Mouse (Mus musculus): ENCODE data around the gene Hdhd3. TPM values are rescaled to one million over a fixed set of nuclear protein-coding genes. Genes with fewer than 3 reads are reported as not detected.

Hdhd3 gene
- polyA plus RNA-seq (2014; fragmentation: Nextera tagmentation; extraction: Ambion mirVana), result 16.4 and 16.8 TPM in 2 replicates

GRCm38 (mm10) chr4:62503374-62503970 lies at the start of gene Hdhd3:
Gene Hdhd3, minus strand, starts transcription at chr4:62503467.
- H3K9ac ChIP-seq (ENCODE audit: low read depth, low read length), result peak within 1 kb of the TSS; percentile 76
- H3K4me3 ChIP-seq (ENCODE audit: low read length), result peak within 1 kb of the TSS; percentile 85
- H3K27ac ChIP-seq (ENCODE audit: low read depth, low read length), result peak within 1 kb of the TSS; percentile 56
- no peak for ATAC-seq (ENCODE audit: low FRiP score, low TSS enrichment)
- H3K4me2 ChIP-seq (replicated peaks; ENCODE audit: low read depth, low read length), result peak within 1 kb of the TSS; percentile 72
- WGBS, result 84% methylated on average over 3 of the region's 3 CpGs
- H3K36me3 ChIP-seq (ENCODE audit: control insufficient read depth, insufficient read depth, low read length), result peaks cover 19% of the 10 kb centered on the region
- peaks cover 3% of the 10 kb centered on the region; the same call in 1 of the 2 replicates for H3K4me1 ChIP-seq (ENCODE audit: control insufficient read depth, insufficient read depth, low read length)
- no peaks in the 10 kb centered on the region for H3K27me3 ChIP-seq (ENCODE audit: control insufficient read depth, insufficient read depth, low read length)
- no peaks in the 10 kb centered on the region for H3K9me3 ChIP-seq (ENCODE audit: control insufficient read depth, low read length)

DNA sequence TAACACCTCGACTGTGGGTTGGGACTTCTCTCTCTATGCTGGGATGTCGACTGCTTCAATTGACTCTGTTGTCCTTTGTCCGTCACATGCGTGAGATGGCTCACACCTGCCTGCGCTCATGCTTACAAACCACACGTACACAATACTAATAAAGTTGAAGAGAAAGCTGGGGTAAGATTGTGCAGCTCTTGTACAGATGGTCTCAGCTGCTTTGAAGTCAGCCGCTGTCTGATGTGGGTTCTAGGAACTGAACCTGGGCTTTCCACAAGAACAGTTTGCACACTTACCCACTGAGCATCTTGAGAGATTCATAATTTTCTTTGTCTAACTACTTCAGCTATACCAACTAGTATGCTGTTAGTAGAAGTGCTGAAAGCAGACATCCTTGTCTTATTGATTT lies 48.7 kb upstream of the Hdhd3 start:
- H3K27me3 ChIP-seq (ENCODE audit: control insufficient read depth, insufficient read depth, low read length), result no peaks in the 10 kb centered on the region
- no peaks in the 10 kb centered on the region for H3K36me3 ChIP-seq (ENCODE audit: control insufficient read depth, insufficient read depth, low read length)
- no peak overlapping the region for H3K4me2 ChIP-seq (replicated peaks; ENCODE audit: low read depth, low read length)
- no peaks in the 10 kb centered on the region for H3K9me3 ChIP-seq (ENCODE audit: control insufficient read depth, low read length)
- no peak for ATAC-seq (ENCODE audit: low FRiP score, low TSS enrichment)
- no peak overlapping the region for H3K4me3 ChIP-seq (ENCODE audit: low read length)
- WGBS, result 77% methylated on average over 7 of the region's 7 CpGs
- no peak overlapping the region for H3K9ac ChIP-seq (ENCODE audit: low read depth, low read length)
- H3K27ac ChIP-seq (ENCODE audit: low read depth, low read length), result no peak overlapping the region
- no peaks in the 10 kb centered on the region for H3K4me1 ChIP-seq (ENCODE audit: control insufficient read depth, insufficient read depth, low read length)

DNA sequence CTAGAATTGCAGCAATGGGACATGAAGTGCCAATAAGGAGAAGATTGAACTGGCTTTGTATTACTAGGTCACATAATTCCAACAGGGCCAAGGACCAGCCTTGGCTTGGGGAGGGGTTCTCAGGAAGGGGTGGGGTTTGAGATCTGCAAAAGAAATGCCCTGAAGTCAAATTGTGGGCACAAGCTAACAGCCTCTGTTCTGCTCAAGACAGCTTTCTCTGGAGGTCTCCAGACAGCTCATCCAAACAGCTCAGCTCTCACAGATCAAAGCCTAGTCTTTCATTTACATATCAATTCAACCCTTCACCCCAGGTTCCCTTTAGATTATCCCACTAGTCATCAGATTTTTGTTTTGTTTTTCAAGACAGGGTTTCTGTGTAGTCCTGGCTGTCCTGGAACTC lies 41.5 kb upstream of the Hdhd3 start:
- Histone ChIP-seq H3K36me3 (ENCODE audit: control insufficient read depth, insufficient read depth, low read length) (no peaks in the 10 kb centered on the region), H3K9ac (ENCODE audit: low read depth, low read length) (no peak overlapping the region), H3K27ac (ENCODE audit: low read depth, low read length) (no peak overlapping the region), H3K4me1 (ENCODE audit: control insufficient read depth, insufficient read depth, low read length) (no peaks in the 10 kb centered on the region), H3K4me2 (replicated peaks; ENCODE audit: low read depth, low read length) (no peak overlapping the region), H3K4me3 (ENCODE audit: low read length) (no peak overlapping the region), H3K27me3 (ENCODE audit: control insufficient read depth, insufficient read depth, low read length) (no peaks in the 10 kb centered on the region), H3K9me3 (ENCODE audit: control insufficient read depth, low read length) (no peaks in the 10 kb centered on the region)
- no peak for ATAC-seq (ENCODE audit: low FRiP score, low TSS enrichment)

GRCm38 (mm10) chr4:62543782-62544181 lies 40.5 kb upstream of the Hdhd3 start:
- no peaks in the 10 kb centered on the region for H3K9me3 ChIP-seq (ENCODE audit: control insufficient read depth, low read length)
- H3K9ac ChIP-seq (ENCODE audit: low read depth, low read length), result no peak overlapping the region
- no peak overlapping the region for H3K4me2 ChIP-seq (replicated peaks; ENCODE audit: low read depth, low read length)
- H3K4me3 ChIP-seq (ENCODE audit: low read length), result no peak overlapping the region
- no peaks in the 10 kb centered on the region for H3K4me1 ChIP-seq (ENCODE audit: control insufficient read depth, insufficient read depth, low read length)
- WGBS, result 90% methylated on average over 6 of the region's 6 CpGs
- H3K36me3 ChIP-seq (ENCODE audit: control insufficient read depth, insufficient read depth, low read length), result no peaks in the 10 kb centered on the region
- H3K27ac ChIP-seq (ENCODE audit: low read depth, low read length), result no peak overlapping the region
- no peak for ATAC-seq (ENCODE audit: low FRiP score, low TSS enrichment)
- no peaks in the 10 kb centered on the region for H3K27me3 ChIP-seq (ENCODE audit: control insufficient read depth, insufficient read depth, low read length)

GRCm38 (mm10) chr4:62541802-62542201 lies 38.5 kb upstream of the Hdhd3 start:
- Histone ChIP-seq H3K4me2 (replicated peaks; ENCODE audit: low read depth, low read length) (no peak overlapping the region), H3K4me1 (ENCODE audit: control insufficient read depth, insufficient read depth, low read length) (no peaks in the 10 kb centered on the region), H3K27ac (ENCODE audit: low read depth, low read length) (no peak overlapping the region), H3K9me3 (ENCODE audit: control insufficient read depth, low read length) (no peaks in the 10 kb centered on the region), H3K27me3 (ENCODE audit: control insufficient read depth, insufficient read depth, low read length) (no peaks in the 10 kb centered on the region), H3K9ac (ENCODE audit: low read depth, low read length) (no peak overlapping the region), H3K4me3 (ENCODE audit: low read length) (no peak overlapping the region), H3K36me3 (ENCODE audit: control insufficient read depth, insufficient read depth, low read length) (no peaks in the 10 kb centered on the region)
- ATAC-seq (ENCODE audit: low FRiP score, low TSS enrichment), result no peak
- 65% methylated on average over 3 of the region's 3 CpGs for WGBS

DNA sequence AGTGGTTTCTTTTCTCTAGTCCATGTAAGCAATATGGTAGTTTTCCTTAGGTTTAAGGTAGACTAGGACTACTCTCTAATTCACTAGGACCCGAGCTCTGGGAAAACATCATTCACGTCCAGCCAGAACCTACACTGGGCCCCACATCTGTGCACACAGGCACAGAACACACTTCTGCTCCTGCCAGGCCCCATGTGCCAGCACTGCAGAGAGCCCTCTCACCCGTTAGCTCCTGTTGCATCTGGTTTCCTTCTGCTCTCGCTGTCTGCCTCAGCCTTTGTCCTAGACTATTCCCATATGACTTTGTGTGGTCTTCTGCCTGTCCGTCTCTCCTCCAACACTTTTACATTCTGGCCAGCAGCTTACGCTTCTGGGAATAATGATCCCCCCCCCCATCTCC lies 30.5 kb upstream of the Hdhd3 start:
- H3K4me2 ChIP-seq (replicated peaks; ENCODE audit: low read depth, low read length), result no peak overlapping the region
- H3K27me3 ChIP-seq (ENCODE audit: control insufficient read depth, insufficient read depth, low read length), result no peaks in the 10 kb centered on the region
- no peaks in the 10 kb centered on the region for H3K36me3 ChIP-seq (ENCODE audit: control insufficient read depth, insufficient read depth, low read length)
- 0 out of 2 replicates have a peak, but pooled peaks cover 3% of the 10 kb centered on the region for H3K4me1 ChIP-seq (ENCODE audit: control insufficient read depth, insufficient read depth, low read length)
- ATAC-seq (ENCODE audit: low FRiP score, low TSS enrichment), result no peak
- H3K27ac ChIP-seq (ENCODE audit: low read depth, low read length), result no peak overlapping the region
- no peak overlapping the region for H3K9ac ChIP-seq (ENCODE audit: low read depth, low read length)
- H3K4me3 ChIP-seq (ENCODE audit: low read length), result no peak overlapping the region
- WGBS, result 77% methylated on average over 6 of the region's 6 CpGs
- H3K9me3 ChIP-seq (ENCODE audit: control insufficient read depth, low read length), result no peaks in the 10 kb centered on the region

DNA sequence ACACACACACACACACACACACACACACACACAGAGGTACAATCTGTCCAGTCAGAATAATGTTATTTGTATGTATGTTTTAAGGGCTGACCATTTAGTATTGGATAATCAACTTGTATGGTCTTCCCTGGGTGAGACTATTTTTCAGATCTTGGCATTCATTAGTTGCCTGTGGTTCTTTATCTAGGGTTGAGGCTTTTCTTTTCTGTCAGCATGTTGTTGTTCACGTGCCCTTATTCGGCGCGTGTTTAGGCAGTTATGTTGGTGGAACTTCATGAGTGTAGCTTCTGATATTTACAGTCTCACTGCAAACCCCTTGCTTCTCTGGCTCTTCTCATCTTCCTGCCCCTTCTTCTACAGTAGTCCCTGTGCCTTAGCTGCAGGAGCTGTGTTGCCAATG lies 24.4 kb upstream of the Hdhd3 start:
- H3K4me3 ChIP-seq (ENCODE audit: low read length), result no peak overlapping the region
- ATAC-seq (ENCODE audit: low FRiP score, low TSS enrichment), result no peak
- WGBS, result 89% methylated on average over 4 of the region's 4 CpGs

DNA sequence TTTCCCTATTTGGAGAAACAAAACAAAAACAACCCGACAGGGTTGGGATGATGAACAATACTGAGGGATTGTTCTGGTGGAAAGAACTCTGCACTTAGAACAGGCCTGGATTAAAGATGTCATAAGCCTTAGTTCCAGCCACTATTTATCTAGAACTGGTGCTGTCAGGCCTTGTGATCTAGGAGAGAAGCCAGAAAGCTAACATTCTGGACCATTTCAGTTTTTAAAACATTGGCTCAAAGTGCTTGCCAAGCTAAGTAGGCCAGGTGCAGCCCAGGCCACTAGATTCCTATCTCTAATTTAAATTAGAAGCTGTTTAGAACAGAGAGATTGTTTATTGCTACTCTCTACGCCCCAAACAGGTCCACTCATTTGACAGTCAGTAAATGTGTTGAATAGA lies 23.0 kb upstream of the Hdhd3 start:
- no peak for ATAC-seq (ENCODE audit: low FRiP score, low TSS enrichment)
- no peak overlapping the region for H3K27ac ChIP-seq (ENCODE audit: low read depth, low read length)
- WGBS, result 62% methylated on average over 2 of the region's 2 CpGs

More for the DNA sequence above, 24.4 kb upstream of the Hdhd3 start:
- Histone ChIP-seq H3K4me2 (replicated peaks; ENCODE audit: low read depth, low read length) (no peak overlapping the region), H3K36me3 (ENCODE audit: control insufficient read depth, insufficient read depth, low read length) (peaks cover 9% of the 10 kb centered on the region; the same call in 1 of the 2 replicates), H3K27me3 (ENCODE audit: control insufficient read depth, insufficient read depth, low read length) (no peaks in the 10 kb centered on the region), H3K9ac (ENCODE audit: low read depth, low read length) (no peak overlapping the region), H3K27ac (ENCODE audit: low read depth, low read length) (no peak overlapping the region), H3K4me1 (ENCODE audit: control insufficient read depth, insufficient read depth, low read length) (peaks cover 3% of the 10 kb centered on the region; the same call in 1 of the 2 replicates), H3K9me3 (ENCODE audit: control insufficient read depth, low read length) (no peaks in the 10 kb centered on the region)

GRCm38 (mm10) chr4:62525489-62525811 lies 22.2 kb upstream of the Hdhd3 start:
- WGBS, result 2% methylated on average over 10 of the region's 10 CpGs
- no peak for ATAC-seq (ENCODE audit: low FRiP score, low TSS enrichment)
- no peaks in the 10 kb centered on the region for H3K27me3 ChIP-seq (ENCODE audit: control insufficient read depth, insufficient read depth, low read length)
- H3K9me3 ChIP-seq (ENCODE audit: control insufficient read depth, low read length), result no peaks in the 10 kb centered on the region
- no peak overlapping the region for H3K27ac ChIP-seq (ENCODE audit: low read depth, low read length)
- peak overlapping the region; percentile 24 for H3K4me2 ChIP-seq (replicated peaks; ENCODE audit: low read depth, low read length)
- peak overlapping the region; percentile 94 for H3K4me3 ChIP-seq (ENCODE audit: low read length)
- peaks cover 15% of the 10 kb centered on the region; the same call in 1 of the 2 replicates for H3K36me3 ChIP-seq (ENCODE audit: control insufficient read depth, insufficient read depth, low read length)
- no peak overlapping the region for H3K9ac ChIP-seq (ENCODE audit: low read depth, low read length)
- H3K4me1 ChIP-seq (ENCODE audit: control insufficient read depth, insufficient read depth, low read length), result no peaks in the 10 kb centered on the region; the same call in 1 of the 2 replicates

More for the DNA sequence above, 23.0 kb upstream of the Hdhd3 start:
- Histone ChIP-seq H3K36me3 (ENCODE audit: control insufficient read depth, insufficient read depth, low read length) (peaks cover 15% of the 10 kb centered on the region; the same call in 1 of the 2 replicates), H3K27me3 (ENCODE audit: control insufficient read depth, insufficient read depth, low read length) (no peaks in the 10 kb centered on the region), H3K4me3 (ENCODE audit: low read length) (no peak overlapping the region), H3K4me1 (ENCODE audit: control insufficient read depth, insufficient read depth, low read length) (peaks cover 3% of the 10 kb centered on the region; the same call in 1 of the 2 replicates), H3K9me3 (ENCODE audit: control insufficient read depth, low read length) (no peaks in the 10 kb centered on the region), H3K4me2 (replicated peaks; ENCODE audit: low read depth, low read length) (no peak overlapping the region), H3K9ac (ENCODE audit: low read depth, low read length) (no peak overlapping the region)
